Mouse (Mus musculus): ENCODE results near the gene Flt3. TPM values are rescaled to one million over a fixed set of nuclear protein-coding genes. Genes with fewer than 3 reads are reported as not detected.

Flt3 gene
- polyA plus RNA-seq, 1 experiment from 2014 or later, result 0.14 TPM

DNA sequence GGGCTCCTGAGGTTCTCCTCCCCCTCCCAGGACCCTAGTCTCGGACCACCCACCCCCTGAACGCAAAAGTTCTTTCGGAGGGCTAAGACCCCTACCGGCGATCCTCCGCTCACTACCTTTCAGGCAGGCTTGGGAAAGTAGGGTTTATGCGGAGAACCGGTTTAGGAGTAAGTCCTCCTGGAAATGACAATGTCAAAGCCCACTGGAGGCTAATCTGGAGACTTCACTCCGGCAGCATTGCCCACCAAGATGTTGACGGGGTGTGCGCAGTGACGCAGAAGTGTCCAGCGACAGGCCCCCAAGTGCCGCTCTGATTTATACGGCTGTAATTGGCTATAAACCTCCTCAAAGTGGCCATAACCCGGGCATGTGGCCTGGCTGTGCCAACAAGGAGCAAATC lies 95.1 kb downstream of the Flt3 start:
- no peaks in the 10 kb centered on the region for H3K36me3 ChIP-seq
- H3K9me3 ChIP-seq, result no peaks in the 10 kb centered on the region
- WGBS, result under 1% methylated on average over 16 of the region's 16 CpGs
- no peak for ATAC-seq (ENCODE audit: insufficient number of reproducible peaks, low FRiP score, low TSS enrichment, low read depth)
- peak overlapping the region; percentile 24 for H3K4me3 ChIP-seq
- H3K4me1 ChIP-seq, result peaks cover 33% of the 10 kb centered on the region
- H3K27ac ChIP-seq, result no peak overlapping the region
- H3K4me2 ChIP-seq, result 0 out of 2 replicates have a peak overlapping the region, but pooled peaks have one; percentile 2
- H3K9ac ChIP-seq, result no peak overlapping the region
- peaks cover 99% of the 10 kb centered on the region for H3K27me3 ChIP-seq

GRCm38 (mm10) chr5:147304276-147305155 lies 95.8 kb downstream of the Flt3 start:
- ATAC-seq (ENCODE audit: insufficient number of reproducible peaks, low FRiP score, low TSS enrichment, low read depth), result no peak
- H3K36me3 ChIP-seq, result no peaks in the 10 kb centered on the region
- peaks cover 40% of the 10 kb centered on the region for H3K4me1 ChIP-seq
- H3K9me3 ChIP-seq, result no peaks in the 10 kb centered on the region
- no peak overlapping the region for H3K9ac ChIP-seq
- H3K27ac ChIP-seq, result no peak overlapping the region
- peak overlapping the region; percentile 24 for H3K4me3 ChIP-seq
- peaks cover 99% of the 10 kb centered on the region for H3K27me3 ChIP-seq
- under 1% methylated on average over 54 of the region's 54 CpGs for WGBS
- 0 out of 2 replicates have a peak overlapping the region, but pooled peaks have one; percentile 2 for H3K4me2 ChIP-seq

DNA sequence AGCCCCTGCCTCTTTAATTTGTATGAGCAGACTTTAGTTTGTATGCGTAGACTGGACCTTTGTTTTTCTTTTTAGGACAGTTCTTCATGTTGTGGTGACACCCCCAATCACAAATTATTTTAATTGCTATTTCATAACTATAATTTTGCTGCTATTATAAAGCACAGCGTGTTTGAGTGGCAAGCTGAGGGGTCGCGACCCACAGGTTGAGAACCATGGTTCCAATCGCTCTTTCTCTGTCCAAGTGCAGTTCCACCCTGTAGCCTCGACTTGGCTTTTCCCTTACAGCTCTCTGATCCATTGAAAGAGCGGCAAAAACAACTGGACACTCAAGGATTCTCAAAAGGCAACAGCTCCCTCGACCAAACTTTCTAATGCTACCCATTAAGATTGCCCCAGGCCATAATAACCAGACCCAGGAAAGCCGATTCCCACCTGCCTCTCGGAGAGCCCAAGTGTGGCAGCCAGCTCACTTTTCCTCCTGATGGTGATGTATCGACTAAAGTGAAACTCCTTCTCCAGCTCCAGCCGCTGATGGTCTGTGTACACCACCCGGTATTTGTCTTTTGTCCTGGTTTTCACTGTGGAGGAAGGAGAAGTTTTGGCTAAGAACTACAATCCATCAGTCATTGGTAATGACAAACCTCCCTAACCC lies 97.4 kb downstream of the Flt3 start:
- no peak for ATAC-seq (ENCODE audit: insufficient number of reproducible peaks, low FRiP score, low TSS enrichment, low read depth)
- Histone ChIP-seq H3K4me1 (peaks cover 45% of the 10 kb centered on the region), H3K36me3 (no peaks in the 10 kb centered on the region), H3K27ac (no peak overlapping the region), H3K27me3 (peaks cover 98% of the 10 kb centered on the region), H3K9me3 (no peaks in the 10 kb centered on the region), H3K9ac (no peak overlapping the region), H3K4me3 (no peak overlapping the region), H3K4me2 (no peak overlapping the region)
- WGBS, result 9% methylated on average over 13 of the region's 13 CpGs

- Histone ChIP-seq H3K27me3 (peaks cover 96% of the 10 kb centered on the region), H3K9me3 (no peaks in the 10 kb centered on the region), H3K36me3 (no peaks in the 10 kb centered on the region), H3K4me3 (no peak overlapping the region), H3K4me1 (peaks cover 44% of the 10 kb centered on the region), H3K27ac (no peak overlapping the region), H3K4me2 (no peak overlapping the region), H3K9ac (no peak overlapping the region)
- WGBS, result 16% methylated on average over 8 of the region's 8 CpGs
- no peak for ATAC-seq (ENCODE audit: insufficient number of reproducible peaks, low FRiP score, low TSS enrichment, low read depth)
Observed at GRCm38 (mm10) chr5:147302141-147302540, 98.1 kb downstream of the Flt3 start.

DNA sequence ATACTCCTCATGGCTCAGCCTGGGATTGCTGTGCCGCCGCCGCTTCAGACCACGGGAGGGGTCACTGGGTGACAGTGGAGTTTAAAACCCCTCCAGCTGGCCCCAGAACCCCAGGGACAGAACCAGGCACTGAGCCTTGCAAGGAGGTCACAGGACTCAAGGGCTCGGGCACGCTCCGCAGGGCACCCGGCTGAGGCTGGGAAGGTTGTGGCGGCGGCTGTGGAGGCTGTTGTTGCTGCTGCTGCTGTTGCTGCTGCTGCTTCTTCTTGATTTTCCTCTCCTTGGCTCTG lies 98.6 kb downstream of the Flt3 start:
- WGBS, result 5% methylated on average over 10 of the region's 10 CpGs
- Histone ChIP-seq H3K27ac (no peak overlapping the region), H3K9ac (no peak overlapping the region), H3K4me3 (no peak overlapping the region), H3K9me3 (no peaks in the 10 kb centered on the region), H3K27me3 (peaks cover 96% of the 10 kb centered on the region), H3K4me1 (peaks cover 39% of the 10 kb centered on the region), H3K36me3 (no peaks in the 10 kb centered on the region), H3K4me2 (no peak overlapping the region)
- ATAC-seq (ENCODE audit: insufficient number of reproducible peaks, low FRiP score, low TSS enrichment, low read depth), result no peak

- no peak overlapping the region for H3K9ac ChIP-seq
- no peak overlapping the region for H3K4me3 ChIP-seq
- H3K36me3 ChIP-seq, result no peaks in the 10 kb centered on the region
- no peak overlapping the region for H3K27ac ChIP-seq
- no peak for ATAC-seq (ENCODE audit: insufficient number of reproducible peaks, low FRiP score, low TSS enrichment, low read depth)
- H3K4me2 ChIP-seq, result no peak overlapping the region
- no peaks in the 10 kb centered on the region for H3K9me3 ChIP-seq
- H3K27me3 ChIP-seq, result peaks cover 94% of the 10 kb centered on the region
- WGBS, result 4% methylated on average over 21 of the region's 21 CpGs
- H3K4me1 ChIP-seq, result peaks cover 34% of the 10 kb centered on the region
Observed at GRCm38 (mm10) chr5:147300917-147301780, 99.1 kb downstream of the Flt3 start.

- Histone ChIP-seq H3K9ac (no peak overlapping the region), H3K4me2 (peak overlapping the region; percentile 42; the same call in 1 of the 2 replicates), H3K27me3 (peaks cover 91% of the 10 kb centered on the region), H3K9me3 (no peaks in the 10 kb centered on the region), H3K4me3 (peak overlapping the region; percentile 24), H3K36me3 (no peaks in the 10 kb centered on the region), H3K4me1 (peaks cover 22% of the 10 kb centered on the region), H3K27ac (no peak overlapping the region)
- WGBS, result 12% methylated on average over 4 of the region's 4 CpGs
- ATAC-seq (ENCODE audit: insufficient number of reproducible peaks, low FRiP score, low TSS enrichment, low read depth), result no peak
Observed at GRCm38 (mm10) chr5:147300001-147300363, 100.3 kb downstream of the Flt3 start.

DNA sequence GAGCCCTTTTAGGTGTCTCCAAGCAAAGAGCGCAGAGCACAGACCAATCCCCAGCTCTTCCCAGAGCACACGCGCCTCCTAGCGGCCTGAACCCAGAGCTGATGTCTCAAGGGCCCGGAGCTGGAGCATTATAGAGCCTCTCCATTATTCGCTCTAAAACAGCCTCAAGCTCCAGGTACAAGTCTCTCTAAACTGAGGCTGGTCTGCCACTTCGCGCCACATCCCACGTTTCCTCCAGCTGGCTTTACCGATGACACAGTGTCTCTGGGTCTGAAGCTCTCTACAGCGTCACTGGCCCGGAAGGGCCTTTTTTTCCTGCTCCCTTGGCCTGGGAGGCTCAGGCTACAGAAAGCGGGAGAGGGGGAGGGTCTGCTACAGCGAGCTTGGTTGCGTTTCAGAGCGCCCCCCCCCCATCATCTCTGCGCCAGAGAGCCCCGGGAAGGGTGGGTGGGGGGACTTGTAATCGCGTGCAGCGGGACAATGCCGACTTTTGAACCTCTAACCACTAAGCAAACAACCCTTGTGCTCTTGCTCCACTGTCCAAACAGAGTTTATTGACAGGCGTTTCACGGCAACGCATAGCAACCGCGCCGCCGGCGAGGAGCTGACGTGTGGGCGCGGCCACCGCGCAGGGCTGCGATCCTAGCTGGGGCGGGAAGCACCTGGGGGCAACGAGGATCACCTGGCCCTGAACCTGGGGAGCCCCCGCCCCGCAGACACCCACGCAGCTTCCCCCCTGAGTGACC lies 100.9 kb downstream of the Flt3 start:
- no peak overlapping the region for H3K27ac ChIP-seq
- H3K9me3 ChIP-seq, result no peaks in the 10 kb centered on the region
- no peaks in the 10 kb centered on the region for H3K36me3 ChIP-seq
- H3K4me3 ChIP-seq, result peak overlapping the region; percentile 24
- H3K4me2 ChIP-seq, result peak overlapping the region; percentile 42
- ATAC-seq (ENCODE audit: insufficient number of reproducible peaks, low FRiP score, low TSS enrichment, low read depth), result no peak
- peaks cover 91% of the 10 kb centered on the region for H3K27me3 ChIP-seq
- H3K4me1 ChIP-seq, result peaks cover 16% of the 10 kb centered on the region
- no peak overlapping the region for H3K9ac ChIP-seq
- under 1% methylated on average over 41 of the region's 41 CpGs for WGBS

- no peak overlapping the region for H3K9ac ChIP-seq
- ATAC-seq (ENCODE audit: insufficient number of reproducible peaks, low FRiP score, low TSS enrichment, low read depth), result no peak
- WGBS, result 61% methylated on average over 5 of the region's 5 CpGs
Observed at GRCm38 (mm10) chr5:147297249-147297648, 103.0 kb downstream of the Flt3 start.

DNA sequence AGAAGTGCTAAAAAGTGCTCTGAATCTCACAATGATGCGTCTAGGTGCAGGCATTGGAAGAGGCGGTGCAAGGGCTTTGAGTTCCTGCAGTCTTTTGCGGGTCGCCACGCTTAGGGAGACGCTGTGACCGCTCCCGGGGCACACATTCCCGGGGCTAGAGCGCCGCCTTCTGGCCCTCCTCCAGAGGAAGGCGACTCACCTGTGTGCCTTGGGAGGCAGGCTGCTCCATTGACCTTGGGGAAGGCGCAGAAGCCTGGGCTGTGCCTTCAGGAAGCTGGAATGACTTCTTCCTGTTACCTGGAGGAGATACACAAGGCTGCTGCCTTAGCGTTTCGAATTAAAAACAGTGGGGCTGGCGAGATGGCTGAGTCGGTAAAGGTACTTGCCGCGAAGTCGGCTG lies 106.2 kb downstream of the Flt3 start:
- H3K9me3 ChIP-seq, result no peaks in the 10 kb centered on the region
- no peak overlapping the region for H3K27ac ChIP-seq
- WGBS, result 22% methylated on average over 20 of the region's 20 CpGs
- H3K4me2 ChIP-seq, result no peak overlapping the region
- H3K9ac ChIP-seq, result no peak overlapping the region
- H3K4me1 ChIP-seq, result peaks cover 9% of the 10 kb centered on the region
- no peak for ATAC-seq (ENCODE audit: insufficient number of reproducible peaks, low FRiP score, low TSS enrichment, low read depth)
- H3K36me3 ChIP-seq, result no peaks in the 10 kb centered on the region
- peaks cover 67% of the 10 kb centered on the region for H3K27me3 ChIP-seq
- H3K4me3 ChIP-seq, result no peak overlapping the region

More at GRCm38 (mm10) chr5:147297249-147297648, 103.0 kb downstream of the Flt3 start:
- Histone ChIP-seq H3K4me3 (no peak overlapping the region), H3K9me3 (no peaks in the 10 kb centered on the region), H3K4me2 (no peak overlapping the region), H3K4me1 (peaks cover 19% of the 10 kb centered on the region), H3K36me3 (no peaks in the 10 kb centered on the region), H3K27ac (no peak overlapping the region), H3K27me3 (peaks cover 91% of the 10 kb centered on the region)
